Mouse (Mus musculus): Measurements from ENCODE around the gene Ergic1. TPM values are rescaled to one million over a fixed set of nuclear protein-coding genes. Genes with fewer than 3 reads are reported as not detected.

Ergic1 gene
- polyA plus RNA-seq, 1 experiment from 2014 or later: 89.6 TPM

Small RNA genes within 50 kb of the gene (microRNA-seq; reads per million reads assigned to microRNA genes)
- not detected for gene Gm22420

Other genes with a start within 250 kb of the Ergic1 start
- 0.43 and 0.50 TPM in 2 replicates for gene Neurl1b, start 146.7 kb upstream of the Ergic1 start, polyA plus RNA-seq (2016; fragmentation: Nextera tagmentation; extraction: Ambion mirVana)
- gene Dusp1, start 639 bp downstream of the Ergic1 start, polyA plus RNA-seq (2016; fragmentation: Nextera tagmentation; extraction: Ambion mirVana): 35.4 and 37.5 TPM in 2 replicates
- gene Atp6v0e, start 101.7 kb downstream of the Ergic1 start, polyA plus RNA-seq (2016; fragmentation: Nextera tagmentation; extraction: Ambion mirVana): 88.3 and 92.2 TPM in 2 replicates
- gene Crebrf, start 154.2 kb downstream of the Ergic1 start, polyA plus RNA-seq (2016; fragmentation: Nextera tagmentation; extraction: Ambion mirVana): 7.3 and 11.4 TPM in 2 replicates
- 44.7 and 53.6 TPM in 2 replicates for gene Bnip1, start 219.6 kb downstream of the Ergic1 start, polyA plus RNA-seq (2016; fragmentation: Nextera tagmentation; extraction: Ambion mirVana)